Mouse (Mus musculus) thymus, postnatal 4 days (tissue): Measurements from ENCODE around the gene Cnga4.
"Not testable (repeated sequence)": the region's sequence is repeated elsewhere in the genome, so short reads cannot be mapped to it uniquely, and the experiment has no call there.

Source experiments
- DNase-seq: peaks from one replicate; pipeline ENCODE4 v3.0.0; 2021

Gene Cnga4

DNA sequence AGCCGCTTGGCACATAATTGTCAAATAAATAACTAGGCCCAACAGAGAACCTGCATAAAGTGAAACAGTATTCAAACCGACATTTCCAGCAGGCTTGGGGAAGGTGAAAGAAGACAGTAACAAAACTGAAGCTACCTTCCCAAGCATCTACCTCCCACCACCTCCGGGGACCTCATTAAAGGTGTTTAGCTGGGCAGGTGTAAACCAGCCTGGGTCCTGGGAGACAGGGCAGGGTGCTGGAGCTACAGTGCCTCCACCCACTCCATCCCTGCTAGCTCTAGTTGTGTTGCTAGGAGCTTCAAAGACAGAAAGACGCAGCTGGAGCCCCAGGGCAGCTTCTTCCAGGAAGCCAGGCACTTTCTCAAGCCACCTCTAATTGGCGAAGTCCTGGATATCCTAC is at the start of gene Cnga4:
Gene Cnga4, plus strand, starts transcription at position 301 of the 400 bp plus-strand sequence.
- DNase-seq = no peak

DNA sequence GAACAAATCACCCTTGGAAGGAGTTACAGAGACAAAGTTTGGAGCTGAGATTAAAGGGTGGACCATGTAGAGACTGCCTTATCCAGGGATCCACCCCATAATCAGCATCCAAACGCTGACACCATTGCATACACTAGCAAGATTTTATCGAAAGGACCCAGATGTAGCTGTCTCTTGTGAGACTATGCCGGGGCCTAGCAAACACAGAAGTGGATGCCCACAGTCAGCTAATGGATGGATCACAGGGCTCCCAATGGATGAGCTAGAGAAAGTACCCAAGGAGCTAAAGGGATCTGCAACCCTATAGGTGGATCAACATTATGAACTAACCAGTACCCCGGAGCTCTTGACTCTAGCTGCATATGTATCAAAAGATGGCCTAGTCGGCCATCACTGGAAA is 48.3 kb upstream of the Cnga4 start:
- not testable (repeated sequence) for DNase-seq

- not testable (repeated sequence) for DNase-seq
These were observed 47.9 kb upstream of the Cnga4 start for GRCm38 (mm10) chr7:105356487-105356886.

- no peak for DNase-seq
These were observed 42.7 kb upstream of the Cnga4 start for GRCm38 (mm10) chr7:105361713-105362112.

- DNase-seq = no peak
These were observed 37.1 kb upstream of the Cnga4 start for GRCm38 (mm10) chr7:105367268-105367667.

GRCm38 (mm10) chr7:105367930-105368329 is 36.4 kb upstream of the Cnga4 start, which contains the start of gene Olfr692:
TSS of gene Olfr692 (plus strand) at chr7:105368230.
- no peak for DNase-seq

- no peak for DNase-seq
These were observed 35.8 kb upstream of the Cnga4 start for GRCm38 (mm10) chr7:105368521-105368920.

DNA sequence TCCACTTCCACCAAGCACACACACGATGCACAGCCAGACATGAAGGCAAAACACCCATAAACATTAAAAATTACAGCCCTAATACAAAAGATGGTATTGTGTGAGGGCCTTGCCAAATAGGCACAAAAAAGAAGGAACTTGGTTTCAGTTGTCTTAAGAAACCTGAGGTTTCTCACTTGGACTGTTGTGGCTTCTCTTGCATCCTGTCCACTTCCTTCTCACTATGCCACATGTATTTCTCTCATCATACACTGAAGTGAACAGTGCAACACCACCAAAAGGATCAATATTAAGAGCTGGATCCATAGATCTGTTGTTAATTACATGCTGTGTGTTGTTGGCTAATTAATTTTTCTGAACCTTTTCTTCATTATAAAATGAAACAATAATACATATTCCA is 31.5 kb upstream of the Cnga4 start:
- no peak for DNase-seq

DNA sequence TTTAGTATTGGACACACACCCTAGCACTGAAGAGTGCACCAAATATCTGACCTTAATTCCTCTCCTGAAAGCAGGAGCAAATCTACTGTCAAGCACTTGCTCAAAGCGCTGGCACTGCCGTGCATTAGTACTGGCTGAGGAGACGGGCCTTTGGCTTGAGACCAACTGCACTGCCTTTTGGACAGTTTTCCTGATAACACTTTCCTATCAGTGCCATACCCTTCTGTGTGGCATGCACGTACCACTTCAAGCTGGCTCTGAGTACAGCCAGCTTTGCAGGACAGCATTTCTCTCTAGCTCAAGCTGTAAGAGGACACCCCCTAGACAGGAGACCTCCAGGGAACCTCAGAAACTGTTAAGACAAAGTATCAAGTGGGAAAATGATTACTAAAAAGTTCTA is 30.9 kb upstream of the Cnga4 start:
- DNase-seq = no peak

- no peak for DNase-seq
These were observed 30.4 kb upstream of the Cnga4 start for GRCm38 (mm10) chr7:105373976-105374375.

DNA sequence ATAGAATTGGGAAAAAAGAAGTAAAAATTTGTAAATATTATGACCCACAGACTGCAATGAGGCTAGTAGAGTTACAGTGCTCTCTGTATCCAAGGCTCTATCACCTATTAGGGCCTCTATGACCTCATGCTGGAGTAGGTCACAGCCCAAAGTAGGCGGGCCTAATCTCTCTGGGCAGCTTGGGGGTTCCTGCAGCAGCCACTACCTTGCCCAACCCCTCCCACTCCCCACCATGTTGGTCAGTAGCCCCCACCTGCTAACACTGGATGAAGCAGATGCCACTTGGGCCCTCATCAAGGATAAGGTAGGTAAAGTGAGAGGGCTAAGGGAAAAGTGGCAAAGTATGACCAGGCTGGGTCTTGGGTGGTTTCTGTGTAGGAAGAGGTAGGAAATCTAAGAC is 29.5 kb upstream of the Cnga4 start, which contains the start of gene Gm5901:
Gene Gm5901, plus strand, starts transcription at position 173 of the 400 bp plus-strand sequence.
- DNase-seq = no peak

DNA sequence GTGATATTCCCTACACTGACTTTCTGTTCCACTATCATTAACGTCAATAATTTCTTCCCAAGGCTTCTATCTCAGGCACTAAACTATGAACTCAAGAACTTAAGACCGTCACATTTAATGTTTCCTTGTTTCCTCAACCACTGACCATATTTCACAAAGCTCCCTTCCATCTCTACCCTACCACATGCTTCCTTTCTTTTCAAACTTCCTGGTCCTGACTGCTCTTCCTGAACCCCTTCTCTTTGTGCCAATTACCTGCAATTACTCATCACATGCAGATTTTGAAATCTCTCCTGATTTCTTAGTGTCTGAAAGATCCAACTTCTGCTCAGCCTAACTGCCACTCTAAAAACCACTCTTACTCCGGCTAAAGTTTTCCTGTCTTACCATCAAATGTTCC is 24.0 kb upstream of the Cnga4 start:
- no peak for DNase-seq

- no peak for DNase-seq
These were observed 16.7 kb upstream of the Cnga4 start for GRCm38 (mm10) chr7:105387696-105388095.

DNA sequence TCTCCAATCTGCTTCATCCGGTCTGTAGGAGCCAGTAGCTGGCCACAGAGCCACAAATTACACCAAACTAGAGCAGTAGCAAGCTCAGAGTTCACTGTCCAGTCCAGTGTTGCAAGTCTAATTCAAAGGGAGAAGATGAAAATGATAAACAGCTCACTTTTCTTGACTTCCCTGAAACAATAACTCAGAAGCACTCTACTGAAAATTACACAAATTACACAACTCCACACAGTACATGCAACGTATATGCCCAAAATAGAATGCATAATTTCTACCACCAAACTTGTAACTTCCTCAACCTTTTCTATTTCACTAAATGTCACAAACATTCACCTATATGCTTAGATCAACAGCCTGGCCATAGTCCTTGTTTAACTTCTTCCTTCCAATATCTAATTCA is 14.1 kb upstream of the Cnga4 start:
- DNase-seq = no peak

DNA sequence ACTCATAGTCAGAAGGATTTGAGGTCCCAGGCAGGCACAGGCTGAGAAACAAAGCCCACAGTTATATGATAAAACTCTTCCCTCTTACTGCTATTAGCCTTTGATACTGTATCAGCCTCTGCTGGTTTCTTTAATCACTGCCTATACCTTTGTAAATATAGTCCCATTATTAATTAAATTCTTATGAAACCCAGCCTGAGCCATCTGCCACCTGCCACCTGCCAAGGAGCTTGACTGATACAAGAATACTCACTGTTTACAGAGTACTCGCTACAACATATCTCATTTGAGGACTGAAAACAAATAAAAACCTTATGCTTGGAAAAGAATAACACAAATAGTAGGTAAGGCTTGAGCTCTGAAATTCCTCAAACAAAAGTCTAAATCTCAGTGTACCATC is 9.8 kb upstream of the Cnga4 start:
- no peak for DNase-seq

DNA sequence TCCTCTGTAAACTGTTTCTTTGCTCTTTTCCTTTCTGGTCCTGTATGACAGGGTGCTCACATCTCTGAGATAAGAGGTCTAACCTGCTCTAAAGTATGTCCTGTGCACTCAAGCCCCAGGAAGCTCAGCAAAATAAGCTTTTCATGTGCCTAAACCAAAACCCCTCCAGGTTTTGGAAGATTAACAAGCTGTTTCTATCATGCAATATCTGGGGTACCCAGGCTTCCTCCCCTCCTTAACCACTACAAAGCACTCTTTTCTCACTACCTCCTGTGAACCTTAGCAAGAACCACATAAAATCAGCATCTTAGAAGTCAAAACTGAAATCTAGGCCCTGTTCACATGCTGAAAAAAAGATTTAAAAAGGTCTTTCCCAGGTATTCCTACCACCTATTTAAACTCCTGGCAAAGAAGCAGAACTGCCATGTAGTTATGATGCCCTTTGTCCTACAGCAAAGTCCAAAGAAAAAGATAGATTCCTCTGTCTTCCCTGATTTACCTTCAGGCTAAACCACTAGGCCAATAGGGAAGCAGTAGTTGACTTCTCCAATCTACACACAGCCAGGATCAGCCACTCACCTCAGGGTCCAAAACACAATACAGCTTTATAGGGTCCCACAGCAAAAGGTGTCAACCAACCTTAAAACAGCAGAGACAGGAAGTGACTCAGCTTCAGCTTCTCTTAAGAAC is 9.1 kb upstream of the Cnga4 start:
- DNase-seq = no peak

DNA sequence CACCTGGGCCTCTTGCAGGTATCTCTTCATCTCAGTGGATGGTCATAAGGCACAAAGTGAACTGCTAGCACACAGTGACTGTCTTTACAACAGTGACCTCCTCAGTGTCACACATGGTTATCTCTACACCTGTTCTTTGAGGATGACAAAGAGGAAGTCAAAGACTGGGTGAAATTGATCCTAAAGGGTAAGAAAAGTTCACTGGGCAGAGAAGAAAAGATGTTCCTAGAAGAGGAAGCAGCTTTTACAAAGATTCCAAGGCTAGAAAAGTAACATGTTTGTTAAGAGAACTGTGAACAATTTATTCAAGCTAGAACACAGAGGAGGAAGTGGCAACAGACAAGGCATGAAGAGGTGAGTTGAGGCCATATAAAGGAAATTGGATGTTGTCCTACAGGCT is 8.2 kb upstream of the Cnga4 start:
- no peak for DNase-seq

DNA sequence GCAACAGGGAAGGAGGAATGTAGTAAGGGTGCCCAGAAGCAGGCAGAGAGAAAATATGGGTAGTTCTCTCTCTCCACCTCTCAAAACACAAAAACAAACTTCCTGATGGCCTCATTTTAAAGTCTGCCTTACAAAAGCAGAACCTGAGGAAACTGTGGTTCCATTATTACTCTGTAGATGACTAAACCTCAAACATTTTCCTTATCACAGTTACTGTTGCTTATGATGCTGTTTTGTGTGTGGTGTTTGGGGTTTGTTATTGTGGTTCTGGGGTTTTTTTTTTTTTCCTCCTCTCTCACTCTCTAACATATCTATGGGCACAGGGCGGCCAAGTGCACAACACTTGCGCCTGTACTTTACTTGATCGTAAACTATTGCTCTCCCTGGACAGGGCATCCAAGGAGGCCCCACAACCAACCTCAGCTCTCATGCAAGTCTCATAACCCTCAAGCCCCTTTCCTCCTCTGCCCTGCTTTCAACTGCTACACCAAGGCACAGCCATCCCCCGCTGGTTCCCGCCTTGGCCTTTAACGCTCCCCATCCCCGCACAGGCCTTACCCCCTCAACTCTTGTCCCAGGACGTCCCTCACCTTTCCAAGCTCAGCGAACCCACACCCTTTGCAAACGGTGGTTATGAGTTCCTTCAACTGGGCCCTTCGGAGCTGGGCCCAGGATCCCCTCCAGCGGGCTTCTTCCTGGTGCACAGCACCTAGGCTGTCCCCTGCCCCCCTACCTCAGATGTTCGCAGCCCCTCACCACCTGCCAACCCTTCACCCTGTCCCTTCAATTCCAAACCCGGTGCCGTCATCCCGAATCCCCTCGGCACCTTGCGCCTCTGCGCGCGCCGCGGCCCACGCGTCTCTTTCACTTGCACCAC is 5.1 kb upstream of the Cnga4 start:
- no peak for DNase-seq

- DNase-seq = peak; percentile 99
These were observed 4.3 kb upstream of the Cnga4 start, which contains the start of gene Fam160a2 for GRCm38 (mm10) chr7:105399935-105400624. TSS of gene Fam160a2 (minus strand) at chr7:105400054.

DNA sequence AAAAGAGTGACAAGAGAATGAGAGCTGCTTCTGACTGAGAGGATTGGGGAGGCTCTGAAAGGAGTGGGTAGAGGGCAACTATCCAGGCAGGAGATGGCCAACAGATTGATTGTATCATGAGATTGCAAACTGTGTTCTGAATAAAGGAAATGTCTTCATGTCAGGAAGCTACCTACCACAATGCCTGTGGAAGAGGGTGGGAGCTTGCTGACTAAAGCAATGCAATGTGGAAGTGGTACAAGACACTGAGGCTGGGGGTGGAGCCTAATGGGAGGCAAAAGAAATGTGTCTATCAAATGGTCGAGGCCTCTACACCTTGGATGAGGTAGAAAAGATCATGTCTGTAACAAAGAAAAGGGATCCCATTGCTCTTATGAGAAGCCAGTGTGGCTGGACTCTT is 2.0 kb downstream of the Cnga4 start:
- no peak for DNase-seq

- DNase-seq = peak; percentile 82
These were observed 7.7 kb downstream of the Cnga4 start for GRCm38 (mm10) chr7:105411874-105412632.

GRCm38 (mm10) chr7:105414385-105414784 is 10.0 kb downstream of the Cnga4 start:
- no peak for DNase-seq

DNA sequence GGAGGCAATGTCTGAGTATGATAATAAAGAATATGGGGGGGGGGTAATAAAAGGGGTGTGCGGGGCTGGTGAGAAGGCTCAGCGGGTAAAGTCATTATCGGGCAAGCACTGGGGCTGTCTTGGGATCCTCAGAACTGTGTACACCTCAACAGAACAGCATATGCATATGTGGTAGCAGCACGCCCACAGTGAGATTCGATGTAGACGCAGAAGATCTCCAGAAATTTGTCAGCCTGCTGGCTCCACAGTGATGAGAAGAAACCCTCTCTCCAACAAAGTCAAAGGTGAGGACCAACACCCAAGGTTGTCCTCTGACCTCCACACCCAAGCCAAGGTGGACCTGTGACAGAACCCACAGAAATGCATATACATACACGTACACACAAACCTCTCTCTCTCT is 12.2 kb downstream of the Cnga4 start:
- no peak for DNase-seq
